Mouse (Mus musculus) myocyte (in vitro differentiated cells): ENCODE results near the gene Cd9.

ENCODE experiments used
- CEBPB ChIP-seq: IDR thresholded peaks from 2 replicates; pipeline ENCODE4 v1.6.1; 2011; ENCODE audit warnings: mild to moderate bottlenecking, moderate library complexity; ENCODE audit not compliant: poor library complexity, insufficient read depth, severe bottlenecking
- POLR2A ChIP-seq: IDR thresholded peaks from one replicate; pipeline ENCODE4 v1.6.1; 2011; ENCODE audit warnings: low read depth, mild to moderate bottlenecking, control low read depth, moderate library complexity; ENCODE audit not compliant: insufficient read length
- POLR2AphosphoS2 ChIP-seq: IDR thresholded peaks from one replicate; pipeline ENCODE4 v1.6.1; 2011; ENCODE audit warnings: low read depth, control low read depth; ENCODE audit not compliant: insufficient read length
- SRF ChIP-seq: IDR thresholded peaks from one replicate; pipeline ENCODE4 v1.6.1; 2011; ENCODE audit warnings: low read depth; ENCODE audit not compliant: control insufficient read depth, insufficient read length
- TCF12 ChIP-seq: IDR thresholded peaks from one replicate; pipeline ENCODE4 v1.6.1; 2011; ENCODE audit warnings: mild to moderate bottlenecking, control low read depth; ENCODE audit not compliant: poor library complexity, insufficient read depth, severe bottlenecking
- USF1 ChIP-seq: IDR thresholded peaks from one replicate; pipeline ENCODE4 v1.6.1; 2011; ENCODE audit warnings: low read depth, mild to moderate bottlenecking, control low read depth, moderate library complexity

- TF ChIP-seq USF1, result no peak
- TF ChIP-seq POLR2A, result no peak
- TF ChIP-seq TCF12, result no peak
- TF ChIP-seq CEBPB, result no peak
- no peak for TF ChIP-seq POLR2AphosphoS2
- TF ChIP-seq SRF, result no peak
Observed at GRCm38 (mm10) chr6:125476826-125477589, 17.6 kb downstream of the Cd9 start.
